Mouse (Mus musculus) kidney, adult 2 months (tissue): ENCODE results near the gene Ptprg. TPM values are rescaled to one million over a fixed set of nuclear protein-coding genes. Genes with fewer than 3 reads are reported as not detected.

Experiments used
- DNase-seq: peaks from one replicate; pipeline ENCODE4 v3.0.0; 2021
- H3K27ac ChIP-seq: fragments of 200-500 bp; 2 replicates; pipeline ENCODE4 v1.5.1; 2012; ENCODE audit warnings: low read depth, low read length, control low read depth, inconsistent platforms; ENCODE audit not compliant: insufficient read depth
- H3K27me3 ChIP-seq: fragments of 200-500 bp; replicated peaks from 2 replicates; pipeline ENCODE4 v1.6.1; 2012; ENCODE audit warnings: mild to moderate bottlenecking, moderate library complexity, low read length, inconsistent platforms; ENCODE audit not compliant: control insufficient read depth, insufficient read depth
- H3K36me3 ChIP-seq: fragments of 200-500 bp; 2 replicates; pipeline ENCODE4 v1.6.1; 2012; ENCODE audit warnings: mild to moderate bottlenecking, moderate library complexity, low read length, inconsistent platforms; ENCODE audit not compliant: control insufficient read depth, insufficient read depth
- H3K4me1 ChIP-seq: fragments of 200-500 bp; 2 replicates; pipeline ENCODE4 v1.6.1; 2011; ENCODE audit warnings: low read length; ENCODE audit not compliant: control insufficient read depth, insufficient read depth
- H3K4me3 ChIP-seq: fragments of 200-500 bp; 2 replicates; pipeline ENCODE4 v1.5.1; 2011; ENCODE audit warnings: mild to moderate bottlenecking, low read depth, low read length, control low read depth; ENCODE audit not compliant: insufficient read depth
- CTCF ChIP-seq: fragments of 200-500 bp; conservative IDR thresholded peaks from 2 replicates; pipeline ENCODE4 v1.5.1; 2011; ENCODE audit warnings: low read depth, mild to moderate bottlenecking, control low read depth, low read length, moderate library complexity, mixed read lengths; ENCODE audit not compliant: insufficient read depth, insufficient read length
- POLR2A ChIP-seq: fragments of 200-500 bp; IDR thresholded peaks from one replicate; pipeline ENCODE4 v1.6.1; 2011; ENCODE audit warnings: low read depth, low read length, control low read depth
- WGBS: fragments of 180-500 bp; shearing (Covaris S2); methylation state at CpG from one replicate; pipeline ENCODE4 v1.1.7; 2018; 5-methylcytosine and 5-hydroxymethylcytosine counted together
- polyA plus RNA-seq: library from polyadenylated mRNA; depleted of rRNA; stranded (reverse); fragments of >200 nt; gene quantifications from 2 replicates; pipeline ENCODE4 v1.2.3, GENCODE M21; 2012

Gene Ptprg
- polyA plus RNA-seq, 1 experiment: 39.2 TPM

GRCm38 (mm10) chr14:12143941-12144485, 590.7 kb downstream of the Ptprg start:
- Histone ChIP-seq H3K27ac (no peak overlapping the region), H3K36me3 (no peaks in the 10 kb centered on the region; the same call in 1 of the 2 replicates), H3K4me3 (no peak overlapping the region), H3K4me1 (no peaks in the 10 kb centered on the region), H3K27me3 (no peaks in the 10 kb centered on the region)
- TF ChIP-seq CTCF (no peak), POLR2A (no peak)
- DNase-seq: no peak
- WGBS: 70% methylated on average over 8 of the region's 8 CpGs

- H3K4me3 ChIP-seq: no peak overlapping the region
- no peak overlapping the region for H3K27ac ChIP-seq
- H3K36me3 ChIP-seq: no peaks in the 10 kb centered on the region; the same call in 1 of the 2 replicates
- DNase-seq: no peak
- no peak for TF ChIP-seq POLR2A
- no peaks in the 10 kb centered on the region for H3K27me3 ChIP-seq
- 96% methylated on average over 3 of the region's 3 CpGs for WGBS
- no peaks in the 10 kb centered on the region for H3K4me1 ChIP-seq
These were observed 592.6 kb downstream of the Ptprg start for GRCm38 (mm10) chr14:12145919-12146318.

GRCm38 (mm10) chr14:12149529-12149928, 596.2 kb downstream of the Ptprg start:
- TF ChIP-seq CTCF (no peak), POLR2A (no peak)
- H3K27ac ChIP-seq: no peak overlapping the region
- no peaks in the 10 kb centered on the region for H3K27me3 ChIP-seq
- H3K4me1 ChIP-seq: no peaks in the 10 kb centered on the region
- DNase-seq: no peak
- H3K4me3 ChIP-seq: no peak overlapping the region
- H3K36me3 ChIP-seq: no peaks in the 10 kb centered on the region; the same call in 1 of the 2 replicates
- 90% methylated on average over 3 of the region's 3 CpGs for WGBS

DNA sequence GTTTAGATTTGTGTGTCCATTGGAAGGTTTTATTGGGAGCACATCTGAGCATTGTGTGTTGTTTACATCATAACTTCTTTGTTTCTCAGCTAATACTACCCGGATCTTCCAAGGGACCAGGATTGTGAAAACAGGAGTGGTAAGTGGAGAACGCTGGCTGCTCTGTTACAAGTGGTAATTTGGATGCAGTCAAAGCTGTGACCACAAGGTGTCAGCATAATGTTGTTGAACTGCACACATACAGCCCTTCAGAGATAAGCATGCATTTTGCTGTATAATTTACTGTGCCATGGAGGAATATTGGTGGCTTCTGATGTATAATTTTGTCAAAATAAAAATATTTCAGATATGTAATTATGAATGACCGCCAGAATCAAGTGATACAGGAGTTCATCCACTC, 598.6 kb downstream of the Ptprg start:
- H3K27ac ChIP-seq: no peak overlapping the region
- H3K4me3 ChIP-seq: no peak overlapping the region
- TF ChIP-seq CTCF (peak; percentile 56), POLR2A (no peak)
- no peaks in the 10 kb centered on the region for H3K27me3 ChIP-seq
- H3K36me3 ChIP-seq: no peaks in the 10 kb centered on the region; the same call in 1 of the 2 replicates
- 34% methylated on average over 3 of the region's 3 CpGs for WGBS
- H3K4me1 ChIP-seq: no peaks in the 10 kb centered on the region
- DNase-seq: peak; percentile 71

DNA sequence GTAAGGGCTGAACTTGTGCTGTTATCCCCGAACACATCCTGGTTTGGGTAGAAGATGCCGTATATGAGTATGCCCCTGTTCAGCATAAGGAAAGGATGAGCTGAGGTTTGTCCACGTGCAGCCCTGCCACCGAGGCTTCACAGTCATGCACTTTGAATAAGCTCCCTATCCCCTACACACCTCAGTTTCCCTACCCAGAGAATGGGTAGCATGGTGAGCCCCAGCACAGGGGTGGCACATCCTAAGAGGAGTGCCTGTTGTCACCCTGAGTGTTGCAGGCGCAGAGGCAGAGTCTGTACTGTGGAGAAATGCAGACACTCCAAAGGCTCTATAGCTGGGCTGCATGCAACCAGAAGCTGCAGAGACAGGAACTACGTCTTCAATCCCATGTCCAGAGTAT, 599.4 kb downstream of the Ptprg start:
- DNase-seq: no peak
- Histone ChIP-seq H3K4me3 (no peak overlapping the region), H3K36me3 (no peaks in the 10 kb centered on the region; the same call in 1 of the 2 replicates), H3K4me1 (no peaks in the 10 kb centered on the region), H3K27ac (no peak overlapping the region), H3K27me3 (no peaks in the 10 kb centered on the region)
- WGBS: 95% methylated on average over 6 of the region's 6 CpGs
- no peak for TF ChIP-seq POLR2A
- no peak for TF ChIP-seq CTCF

DNA sequence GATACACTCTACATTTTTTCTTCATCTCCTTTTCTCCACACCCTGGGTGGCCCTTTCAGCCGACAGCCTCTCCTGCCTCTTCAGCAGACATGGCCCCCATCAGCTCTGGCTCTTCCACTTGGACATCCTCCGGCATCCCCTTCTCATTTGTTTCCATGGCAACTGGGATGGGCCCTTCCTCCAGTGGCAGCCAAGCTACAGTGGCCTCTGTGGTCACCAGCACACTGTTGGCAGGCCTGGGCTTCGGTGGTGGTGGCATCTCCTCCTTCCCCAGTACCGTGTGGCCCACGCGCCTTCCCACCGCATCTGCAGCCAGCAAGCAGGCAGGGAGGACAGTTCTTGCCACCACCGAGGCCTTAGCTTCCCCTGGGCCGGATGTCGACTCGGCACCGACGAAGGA, 600.3 kb downstream of the Ptprg start:
- H3K4me1 ChIP-seq: no peaks in the 10 kb centered on the region
- TF ChIP-seq POLR2A (no peak), CTCF (no peak)
- no peak overlapping the region for H3K4me3 ChIP-seq
- no peaks in the 10 kb centered on the region for H3K27me3 ChIP-seq
- H3K36me3 ChIP-seq: no peaks in the 10 kb centered on the region; the same call in 1 of the 2 replicates
- WGBS: 93% methylated on average over 13 of the region's 13 CpGs
- no peak for DNase-seq
- H3K27ac ChIP-seq: no peak overlapping the region

- Histone ChIP-seq H3K36me3 (no peaks in the 10 kb centered on the region), H3K27me3 (no peaks in the 10 kb centered on the region), H3K27ac (no peak overlapping the region), H3K4me1 (no peaks in the 10 kb centered on the region; the same call in 1 of the 2 replicates), H3K4me3 (no peak overlapping the region)
- TF ChIP-seq POLR2A (no peak), CTCF (no peak)
- peak; percentile 17 for DNase-seq
- WGBS: 72% methylated on average over 14 of the region's 14 CpGs
These were observed 608.5 kb downstream of the Ptprg start for GRCm38 (mm10) chr14:12161738-12162310.
